In genomic region chr1:126612916-126613315, GRCm38 (mm10) we compare ENCODE assay signal across 24 mouse cellular contexts.
A peak's percentile ranks its signal among the peaks of the same experiment; 100 is the strongest.
DNase-seq lines count a peak whose midpoint lies in the region; ATAC-seq and TF ChIP-seq lines count a peak whose summit lies in the region.
"Had no signal": no experiment of that assay in that cellular context is flagged by ENCODE, and none has a peak within 500 bp of the region (broad histone marks: within the 10 kb centered on the region; RNA-seq: fewer than 3 reads in every experiment).

No protein-coding gene starts in this region.

- ATAC-seq in erythroid progenitor cell, adult 5-6 weeks (replicated peaks; ENCODE audit: low FRiP score, poor library complexity, severe bottlenecking) = no peak
- ATAC-seq: forebrain, embryonic 15.5 days; midbrain, embryonic 15.5 days had no signal

- H3K4me3 ChIP-seq in layer of hippocampus, adult 2 months = no peak overlapping the region
- H3K4me3 ChIP-seq: embryonic facial prominence, embryonic 13.5 days; erythroblast, embryonic 14.5 days; forebrain, embryonic 15.5 days; left cerebral cortex, adult 2 months; midbrain, embryonic 15.5 days; myocyte; neural tube, embryonic 13.5 days had no signal

- DNase-seq in layer of hippocampus, adult 2 months (ENCODE audit: low spot score in 2 of 2) = no peak
- no peak for DNase-seq in layer of hippocampus, postnatal 25 days (ENCODE audit: extremely low spot score in 1 of 2, low spot score in 1 of 2)
- DNase-seq in thymus, postnatal 4 days = peak; percentile 22
- no peak for DNase-seq in thymus, postnatal 36 days
- peak; percentile 70 for DNase-seq in R1 (ENCODE audit: low read depth, low spot score)
- DNase-seq in urinary bladder, postnatal 14 days (ENCODE audit: low spot score) = no peak
- DNase-seq: adrenal gland, postnatal 10 days; cerebellum, adult 8-10 months; cerebellum, postnatal 36 days; embryo, embryonic 11 days; gastrocnemius, postnatal 25 days; heart, postnatal 36 days; kidney, postnatal 36 days; retina, postnatal 1 day; thymus, postnatal 14 days had no signal

- no peak overlapping the region for H3K27ac ChIP-seq in layer of hippocampus, adult 2 months
- H3K27ac ChIP-seq: embryonic facial prominence, embryonic 13.5 days; forebrain, embryonic 15.5 days; hindbrain, embryonic 14.5 days; left cerebral cortex, adult 2 months; midbrain, embryonic 15.5 days; neural tube, embryonic 13.5 days had no signal

- peak; percentile 41 for TF ChIP-seq CTCF in layer of hippocampus, adult 2 months (conservative IDR thresholded peaks at IDR 0.05)

Comparison
In these comparisons a context has a peak if more than half of its experiments do, and no peak if none do; other contexts are left out.
1. DNase-seq: peak in thymus, postnatal 4 days (single experiment) and R1 (single experiment); none in layer of hippocampus, adult 2 months (0 of 2), layer of hippocampus, postnatal 25 days (0 of 2), thymus, postnatal 36 days (0 of 2) and urinary bladder, postnatal 14 days (single experiment).